Mouse (Mus musculus) kidney, postnatal 36 days (tissue): ENCODE measurements around the gene Egfl8.

ENCODE experiments used
- DNase-seq, 2 experiments: peaks; one replicate each; pipeline ENCODE4 v3.0.0; 2021 to 2022; ENCODE audit warnings: mixed read lengths in 2 of 2

Egfl8 gene

GRCm38 (mm10) chr17:34646906-34647787 is 31.4 kb upstream of the Egfl8 start, which contains the start of gene Atf6b:
Gene Atf6b (plus strand): TSS chr17:34647146.
- DNase-seq, result peak; percentile 96 to 99

GRCm38 (mm10) chr17:34645831-34646511 is 30.2 kb upstream of the Egfl8 start:
- DNase-seq, result no peak

GRCm38 (mm10) chr17:34645256-34645829 is 29.6 kb upstream of the Egfl8 start:
- no peak for DNase-seq

GRCm38 (mm10) chr17:34644608-34645007 is 28.8 kb upstream of the Egfl8 start, which contains the start of gene Fkbpl:
Gene Fkbpl (plus strand): TSS chr17:34644764.
- peak; percentile 97 to 98 for DNase-seq

GRCm38 (mm10) chr17:34643944-34644343 is 28.2 kb upstream of the Egfl8 start:
- no peak for DNase-seq

GRCm38 (mm10) chr17:34643379-34643778 is 27.6 kb upstream of the Egfl8 start:
- DNase-seq, result no peak

- DNase-seq, result no peak
These were observed 26.2 kb upstream of the Egfl8 start for GRCm38 (mm10) chr17:34641945-34642344.

GRCm38 (mm10) chr17:34640778-34641601 is 25.2 kb upstream of the Egfl8 start:
- DNase-seq, result peak; percentile 53 to 54

- DNase-seq, result no peak
These were observed 23.9 kb upstream of the Egfl8 start for GRCm38 (mm10) chr17:34639461-34640255.

- no peak for DNase-seq
These were observed 21.7 kb upstream of the Egfl8 start for GRCm38 (mm10) chr17:34637459-34637858.

GRCm38 (mm10) chr17:34635671-34636070 is 19.9 kb upstream of the Egfl8 start:
- no peak for DNase-seq

GRCm38 (mm10) chr17:34632261-34632691 is 16.5 kb upstream of the Egfl8 start:
- DNase-seq, result peak; percentile 88 to 90

- no peak for DNase-seq
These were observed 15.9 kb upstream of the Egfl8 start for GRCm38 (mm10) chr17:34631647-34632046.

GRCm38 (mm10) chr17:34630761-34631301 is 15.1 kb upstream of the Egfl8 start:
- DNase-seq, result no peak

GRCm38 (mm10) chr17:34629796-34630603 is 14.2 kb upstream of the Egfl8 start:
- DNase-seq, result no peak

GRCm38 (mm10) chr17:34629221-34629751 is 13.5 kb upstream of the Egfl8 start, which contains the start of gene Prrt1:
Gene Prrt1 (plus strand): TSS chr17:34629533.
- DNase-seq, result no peak

- no peak for DNase-seq
These were observed 12.8 kb upstream of the Egfl8 start for GRCm38 (mm10) chr17:34628644-34628967.

- peak; percentile 73 to 78 for DNase-seq
These were observed 12.3 kb upstream of the Egfl8 start, which contains the start of gene Ppt2 for GRCm38 (mm10) chr17:34627943-34628643. Gene Ppt2 (minus strand): TSS chr17:34628510.
